Mouse (Mus musculus): ENCODE results near the gene Eftud2. TPM values are rescaled to one million over a fixed set of nuclear protein-coding genes. Genes with fewer than 3 reads are reported as not detected.

Eftud2 gene
- 100 to 1,000 TPM; 123 to 142 (median 133) TPM for total RNA-seq (2022)

- peak; percentile 92 to 95 for DNase-seq (ENCODE audit: low spot score in 2 of 2)
These were observed at the start of gene Eftud2, which contains the start of gene Ccdc103 for GRCm38 (mm10) chr11:102880585-102881313. Gene Eftud2, minus strand, starts transcription at chr11:102880985. Gene Ccdc103, plus strand, starts transcription at chr11:102881204.

- DNase-seq (ENCODE audit: low spot score in 2 of 2): no peak
These were observed 44.5 kb upstream of the Eftud2 start for GRCm38 (mm10) chr11:102925351-102925717.

GRCm38 (mm10) chr11:102924557-102925350 lies 44.0 kb upstream of the Eftud2 start, which contains the start of gene Kif18b:
Gene Kif18b, minus strand, starts transcription at chr11:102925124.
- DNase-seq (ENCODE audit: low spot score in 2 of 2): peak; percentile 91 to 94

GRCm38 (mm10) chr11:102921491-102921890 lies 40.7 kb upstream of the Eftud2 start:
- DNase-seq (ENCODE audit: low spot score in 2 of 2): no peak

DNA sequence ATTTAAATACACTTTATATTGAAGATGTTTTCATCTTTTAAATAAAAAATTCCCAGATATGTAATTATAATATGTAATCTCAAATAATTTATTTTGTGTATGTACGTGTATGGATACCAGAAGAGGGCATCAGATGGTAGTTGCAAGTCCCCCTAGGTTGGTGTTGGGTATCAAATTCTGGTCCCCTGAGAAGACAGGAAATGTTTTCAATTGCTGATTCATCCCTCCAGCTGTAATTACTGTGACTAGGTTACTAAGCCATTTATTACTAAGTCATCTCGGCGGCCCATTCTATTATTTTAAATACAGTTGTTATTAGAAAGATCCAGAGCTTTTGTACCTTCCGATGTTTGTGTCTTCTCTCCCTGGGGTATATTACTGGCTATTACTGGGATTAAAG lies 37.3 kb upstream of the Eftud2 start:
- DNase-seq (ENCODE audit: low spot score in 2 of 2): no peak

DNA sequence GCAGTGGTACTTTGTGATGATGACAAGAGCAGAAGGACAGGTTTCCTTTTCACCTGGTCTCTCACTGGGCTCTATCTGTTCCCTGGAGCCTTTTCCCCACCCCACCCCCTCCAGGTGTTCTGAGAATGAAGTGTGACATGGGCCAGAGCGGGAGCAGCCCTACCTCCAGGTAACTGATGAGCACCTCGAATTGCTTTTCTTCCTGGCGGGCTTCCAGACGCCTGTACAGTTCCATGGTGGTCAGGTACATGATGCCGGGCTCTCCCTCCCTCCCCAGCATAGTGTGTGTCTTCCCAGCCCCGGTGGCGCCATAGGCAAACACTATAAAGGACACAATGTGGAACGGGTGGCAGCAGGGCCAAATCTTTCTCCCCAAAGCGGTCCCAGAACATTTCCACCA lies 34.6 kb upstream of the Eftud2 start:
- no peak for DNase-seq (ENCODE audit: low spot score in 2 of 2)

DNA sequence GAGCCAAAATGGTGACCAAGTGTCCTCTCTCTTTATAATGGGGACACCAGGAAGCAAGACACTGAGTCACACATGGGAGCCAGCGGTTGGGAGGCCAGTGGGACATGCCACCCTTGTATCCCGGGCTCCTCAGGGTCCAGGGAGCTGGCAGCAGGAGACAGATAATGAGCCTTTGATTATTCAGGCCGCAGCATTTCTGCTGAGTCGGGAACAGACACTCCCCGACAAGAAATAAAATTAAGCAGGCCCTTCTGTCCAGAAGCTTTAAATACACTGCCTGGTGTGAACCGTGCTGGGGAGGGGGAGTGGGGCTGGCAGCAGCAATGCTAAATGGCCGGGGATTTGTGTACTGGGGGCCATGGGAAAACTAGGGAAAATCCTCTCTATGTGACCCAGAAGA lies 30.6 kb upstream of the Eftud2 start:
- DNase-seq (ENCODE audit: low spot score in 2 of 2): no peak

DNA sequence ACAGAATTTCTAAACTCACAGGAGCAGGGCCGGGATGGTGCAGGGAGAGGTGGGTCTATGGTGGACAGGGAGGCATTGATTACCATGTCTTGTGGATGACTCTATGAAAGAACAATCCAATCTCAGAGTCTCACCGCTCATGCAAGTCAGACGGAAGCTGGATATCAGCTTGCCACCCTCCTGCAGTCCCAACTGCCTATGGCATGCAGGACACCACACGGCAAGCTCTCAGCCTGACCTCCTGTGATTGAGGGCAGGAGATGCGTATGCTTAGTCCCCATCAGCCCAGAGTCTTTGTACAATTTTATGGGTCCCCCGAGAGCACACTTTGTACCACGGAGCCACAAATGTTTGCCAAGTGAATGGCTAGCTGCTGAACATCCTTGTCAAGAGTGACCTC lies 22.9 kb upstream of the Eftud2 start:
- no peak for DNase-seq (ENCODE audit: low spot score in 2 of 2)

- no peak for DNase-seq (ENCODE audit: low spot score in 2 of 2)
These were observed 21.3 kb upstream of the Eftud2 start for GRCm38 (mm10) chr11:102902107-102902506.

DNA sequence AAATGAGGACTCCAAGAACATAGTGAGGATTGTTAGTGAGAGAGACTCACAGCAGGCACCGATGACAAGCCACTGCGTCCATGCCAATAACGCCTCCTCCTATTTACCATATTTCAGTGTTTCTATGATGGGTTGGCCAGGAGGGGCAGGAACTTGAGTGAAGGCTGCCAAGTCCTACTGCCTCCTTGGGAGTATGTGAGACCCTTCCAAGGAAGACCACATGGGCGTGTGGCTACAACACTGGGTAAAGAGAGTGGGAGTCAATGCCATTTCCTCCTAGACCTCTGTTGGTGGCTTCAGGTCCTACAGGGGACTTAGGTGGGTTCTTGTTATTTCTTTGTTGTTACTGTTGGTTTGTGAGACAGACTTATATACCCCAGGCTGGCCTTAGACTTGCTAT lies 20.4 kb upstream of the Eftud2 start:
- DNase-seq (ENCODE audit: low spot score in 2 of 2): no peak

DNA sequence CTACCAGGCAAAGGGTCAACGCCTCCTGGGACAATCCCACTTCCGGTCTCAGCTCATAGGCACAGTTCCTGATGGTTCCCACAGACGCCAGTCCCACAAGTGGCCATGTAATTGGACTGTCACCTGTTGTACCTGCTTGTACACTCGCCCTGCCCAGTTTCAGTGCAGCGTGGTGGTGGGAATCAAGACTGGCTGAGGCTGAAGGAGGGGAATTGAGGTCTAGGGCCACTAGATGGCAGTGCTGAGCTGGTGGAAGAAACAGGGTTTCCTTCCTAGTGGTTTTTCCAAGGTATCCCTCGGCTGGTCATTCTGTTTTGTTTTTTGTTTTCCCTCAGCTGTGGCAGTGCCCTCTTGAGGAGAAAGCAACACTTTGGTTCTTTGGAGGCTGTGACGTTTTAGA lies 20.0 kb upstream of the Eftud2 start, which contains the start of gene Gfap:
TSS of gene Gfap (minus strand) at position 150 of the 400 bp plus-strand sequence.
- DNase-seq (ENCODE audit: low spot score in 2 of 2): peak in 1 of 2 experiments; percentile 82

DNA sequence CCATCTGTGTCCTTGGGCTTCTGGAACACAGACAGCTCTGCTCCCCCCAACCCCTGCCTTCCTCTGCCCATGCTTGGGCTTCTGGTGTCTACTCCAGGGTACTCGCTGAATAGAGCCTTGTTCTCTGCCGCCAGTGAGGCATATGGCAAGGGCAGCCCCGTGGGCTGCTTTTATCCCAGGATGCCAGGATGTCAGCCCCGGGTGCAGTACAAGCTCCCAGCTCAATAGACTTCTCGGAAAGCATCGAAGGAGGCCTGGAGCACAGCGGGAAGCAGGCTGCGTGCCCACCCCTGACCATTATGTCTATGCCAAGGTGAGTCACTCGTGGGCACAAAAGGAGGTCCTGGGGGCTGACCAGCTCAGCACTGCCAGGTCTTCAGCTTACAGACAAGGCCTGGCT lies 17.6 kb upstream of the Eftud2 start:
- peak; percentile 67 to 81 for DNase-seq (ENCODE audit: low spot score in 2 of 2)

DNA sequence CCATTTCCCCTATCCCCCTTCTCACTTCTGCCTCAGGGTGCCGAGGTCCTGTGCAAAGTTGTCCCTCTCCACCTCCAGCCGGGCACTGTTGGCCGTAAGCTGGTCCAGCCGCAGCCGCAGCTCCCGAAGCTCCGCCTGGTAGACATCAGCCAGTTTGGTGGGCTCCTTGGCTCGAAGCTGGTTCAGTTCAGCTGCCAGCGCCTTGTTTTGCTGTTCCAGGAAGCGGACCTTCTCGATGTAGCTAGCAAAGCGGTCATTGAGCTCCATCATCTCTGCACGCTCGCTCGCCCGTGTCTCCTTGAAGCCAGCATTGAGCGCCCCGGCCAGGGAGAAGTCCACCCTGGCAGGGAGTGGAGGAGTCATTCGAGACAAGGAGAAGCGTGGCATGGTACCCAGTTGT lies 15.9 kb upstream of the Eftud2 start:
- DNase-seq (ENCODE audit: low spot score in 2 of 2): no peak

- no peak for DNase-seq (ENCODE audit: low spot score in 2 of 2)
These were observed 15.0 kb upstream of the Eftud2 start for GRCm38 (mm10) chr11:102895779-102896178.

DNA sequence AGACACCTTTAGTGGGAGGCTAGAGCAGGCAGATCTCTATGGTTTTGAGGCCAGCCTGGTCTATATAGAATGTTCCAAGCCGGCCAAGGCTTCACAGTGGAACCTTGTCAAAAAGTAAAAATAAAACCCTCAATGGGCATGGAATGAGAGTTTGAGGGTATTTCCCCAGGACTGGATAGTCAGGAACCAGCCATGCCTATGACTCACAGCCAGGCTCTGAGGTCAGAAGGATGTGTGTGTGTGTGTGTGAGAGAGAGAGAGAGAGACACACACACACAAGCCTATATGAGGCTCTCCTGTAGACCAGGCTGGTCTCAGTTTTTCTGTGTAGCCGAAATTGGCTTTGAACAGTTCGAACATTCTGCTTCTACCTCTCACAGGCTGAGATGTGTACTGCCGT lies 13.9 kb upstream of the Eftud2 start:
- no peak for DNase-seq (ENCODE audit: low spot score in 2 of 2)

GRCm38 (mm10) chr11:102893015-102893651 lies 12.3 kb upstream of the Eftud2 start:
- no peak for DNase-seq (ENCODE audit: low spot score in 2 of 2)

- no peak for DNase-seq (ENCODE audit: low spot score in 2 of 2)
These were observed 9.3 kb upstream of the Eftud2 start for GRCm38 (mm10) chr11:102890096-102890495.

- DNase-seq (ENCODE audit: low spot score in 2 of 2): peak; percentile 54 to 60
These were observed 7.3 kb upstream of the Eftud2 start for GRCm38 (mm10) chr11:102888135-102888534.

GRCm38 (mm10) chr11:102887433-102887832 lies 6.6 kb upstream of the Eftud2 start:
- no peak for DNase-seq (ENCODE audit: low spot score in 2 of 2)

DNA sequence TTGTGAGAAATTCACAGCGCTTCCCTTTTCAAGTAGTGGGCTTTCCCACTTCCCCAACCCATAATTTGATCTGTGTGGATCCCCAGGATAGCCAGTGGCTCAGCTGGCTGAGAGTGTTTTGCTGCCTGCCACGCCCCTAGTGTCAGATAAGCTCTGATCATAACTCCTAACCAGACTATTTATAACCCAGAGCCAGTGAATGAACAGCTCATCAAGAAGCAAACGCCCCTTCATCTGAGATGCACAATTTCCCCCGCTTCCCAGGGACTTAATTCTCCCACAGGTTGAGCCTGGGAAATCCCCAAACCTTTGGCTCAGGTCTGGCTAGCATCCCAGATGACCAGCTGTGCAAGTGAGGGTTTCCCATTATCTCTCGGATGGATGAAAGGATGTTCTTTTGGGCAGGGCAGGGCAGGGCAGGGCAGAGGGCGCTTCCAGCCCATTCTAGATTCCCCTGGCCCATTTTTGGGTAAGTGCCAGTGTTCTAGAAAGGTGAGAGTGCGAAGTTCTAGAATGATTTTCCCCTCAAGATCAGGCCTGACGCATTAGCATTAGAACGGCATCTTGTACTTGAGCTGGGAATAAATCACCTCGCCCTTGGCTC lies 3.9 kb upstream of the Eftud2 start, which contains the start of gene Fam187a:
TSS of gene Fam187a (plus strand) at position 554 of the 604 bp plus-strand sequence.
- DNase-seq (ENCODE audit: low spot score in 2 of 2): no peak

All from layer of hippocampus, adult 8-10 months (tissue).